Mouse (Mus musculus): ENCODE data around the gene Gm44790. TPM values are rescaled to one million over a fixed set of nuclear protein-coding genes. Genes with fewer than 3 reads are reported as not detected.

Gm44790 gene
- polyA plus RNA-seq, 1 experiment from 2014 or later = not detected

Other genes with a start within 250 kb of the Gm44790 start
- 2.0 and 2.2 TPM in 2 replicates for gene Tgfa, start 231.4 kb upstream of the Gm44790 start, polyA plus RNA-seq (2014; fragmentation: Nextera tagmentation; extraction: Ambion mirVana)
- 142 and 144 TPM in 2 replicates for gene Fam136a, start 61.0 kb upstream of the Gm44790 start, polyA plus RNA-seq (2014; fragmentation: Nextera tagmentation; extraction: Ambion mirVana)
- gene Snrpg, start 55.4 kb upstream of the Gm44790 start, polyA plus RNA-seq (2014; fragmentation: Nextera tagmentation; extraction: Ambion mirVana) = 658 and 707 TPM in 2 replicates
- gene Pcyox1, start 29.5 kb upstream of the Gm44790 start, polyA plus RNA-seq (2014; fragmentation: Nextera tagmentation; extraction: Ambion mirVana) = 105 and 107 TPM in 2 replicates
- 235 and 246 TPM in 2 replicates for gene Tia1, start 22.4 kb upstream of the Gm44790 start, polyA plus RNA-seq (2014; fragmentation: Nextera tagmentation; extraction: Ambion mirVana)
- 21.0 and 24.1 TPM in 2 replicates for gene C87436, start 11.7 kb downstream of the Gm44790 start, polyA plus RNA-seq (2014; fragmentation: Nextera tagmentation; extraction: Ambion mirVana)
- gene Pcbp1, start 99.7 kb downstream of the Gm44790 start, polyA plus RNA-seq (2014; fragmentation: Nextera tagmentation; extraction: Ambion mirVana) = 518 and 536 TPM in 2 replicates
- gene Asprv1, start 201.5 kb downstream of the Gm44790 start, polyA plus RNA-seq (2014; fragmentation: Nextera tagmentation; extraction: Ambion mirVana) = 0.35 and 0.64 TPM in 2 replicates
- 21.2 and 24.8 TPM in 2 replicates for gene Mxd1, start 242.5 kb downstream of the Gm44790 start, polyA plus RNA-seq (2014; fragmentation: Nextera tagmentation; extraction: Ambion mirVana)